Mouse (Mus musculus) testis, adult 2 months (tissue): ENCODE measurements around the gene Atrnl1.

ENCODE experiments used
- CTCF ChIP-seq: fragments of 200-500 bp; IDR thresholded peaks from 2 replicates; pipeline ENCODE4 v1.5.1; 2012; ENCODE audit warnings: low read depth, mild to moderate bottlenecking, inconsistent platforms, low read length, moderate library complexity; ENCODE audit not compliant: control insufficient read depth, insufficient read depth, insufficient replicate concordance
- POLR2A ChIP-seq: fragments of 200-500 bp; IDR thresholded peaks from 2 replicates; pipeline ENCODE4 v1.6.1; 2012; ENCODE audit warnings: low read depth, mild to moderate bottlenecking, inconsistent platforms, low read length, moderate library complexity; ENCODE audit not compliant: control insufficient read depth

DNA sequence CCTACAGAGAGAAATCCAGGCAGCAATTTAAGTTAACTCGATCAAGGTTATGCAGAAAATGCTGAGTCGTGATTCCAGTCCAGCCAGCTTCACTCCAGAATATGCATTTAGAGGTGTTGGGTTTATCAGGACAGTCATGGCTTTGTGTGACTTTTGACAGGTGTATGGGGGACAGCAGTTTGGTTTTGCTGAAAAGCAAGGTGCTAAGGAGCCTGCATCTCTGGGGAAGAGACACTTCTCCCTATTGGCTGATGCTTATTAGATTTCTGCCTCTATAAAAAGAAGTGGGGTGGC lies 1.3 kb downstream of the Atrnl1 start:
- TF ChIP-seq CTCF = no peak
- TF ChIP-seq POLR2A = no peak
